Mouse (Mus musculus) G1E (cell line): ENCODE results near the gene Ank3.

Experiments
- CTCF ChIP-seq: IDR thresholded peaks from 2 replicates; pipeline ENCODE4 v1.5.1; 2012; ENCODE audit warnings: low read depth, low read length, inconsistent platforms, mixed read lengths
- GATA1 ChIP-seq: IDR thresholded peaks from 2 replicates; pipeline ENCODE4 v1.6.1; 2012; ENCODE audit warnings: borderline replicate concordance, low read length, inconsistent platforms, mixed read lengths
- POLR2AphosphoS5 ChIP-seq: IDR thresholded peaks from 2 replicates; pipeline ENCODE4 v1.6.1; 2012; ENCODE audit warnings: low read depth, low read length, inconsistent platforms; ENCODE audit not compliant: insufficient replicate concordance

GRCm38 (mm10) chr10:69454480-69454879, 55.9 kb downstream of the Ank3 start:
- TF ChIP-seq CTCF (no peak), GATA1 (no peak), POLR2AphosphoS5 (no peak)
